Mouse (Mus musculus) left cerebral cortex, adult 2 months (tissue): ENCODE data around the gene Pard3b. TPM values are rescaled to one million over a fixed set of nuclear protein-coding genes. Genes with fewer than 3 reads are reported as not detected.

Source experiments
- DNase-seq, 2 experiments: peaks; one replicate each; pipeline ENCODE4 v3.0.0; 2021 to 2022; ENCODE audit warnings: low spot score in 2 of 2, mixed read lengths in 1 of 2; ENCODE audit errors: extremely low spot score in 1 of 2
- H3K27ac ChIP-seq: fragments of 200-600 bp; 2 replicates; pipeline ENCODE4 v1.8.1; 2022
- H3K4me3 ChIP-seq: fragments of 200-600 bp; 2 replicates; pipeline ENCODE4 v1.8.1; 2022
- CTCF ChIP-seq: fragments of 200-600 bp; IDR thresholded peaks from 2 replicates; pipeline ENCODE4 v1.8.1; 2022; ENCODE audit warnings: antibody characterized with exemption, mild to moderate bottlenecking, moderate library complexity
- intact Hi-C: fragments of 180-260 bp; cut with DNase I; formaldehyde crosslinking; loops from one replicate; pipeline ENCODE4 v1.15.1; 2025
- total RNA-seq, 2 experiments: library from RNA; stranded (reverse); gene quantifications; 2 replicates each; pipeline ENCODE4 v1.2.3; 2021

Gene Pard3b
- total RNA-seq, 2 experiments from 2014 or later: 4.0 to 5.1 TPM

- no peak for TF ChIP-seq CTCF
- intact Hi-C loops: no loop called here
- DNase-seq: no peak
- Histone ChIP-seq H3K27ac (no peak overlapping the region), H3K4me3 (no peak overlapping the region)
Observed at GRCm38 (mm10) chr1:62155970-62156369, 517.3 kb downstream of the Pard3b start.

GRCm38 (mm10) chr1:62159592-62159991, 521.0 kb downstream of the Pard3b start:
- no peak for DNase-seq
- no peak overlapping the region for H3K4me3 ChIP-seq
- intact Hi-C loops: no loop called here
- no peak overlapping the region for H3K27ac ChIP-seq
- TF ChIP-seq CTCF: no peak

- intact Hi-C loops: no loop called here
- Histone ChIP-seq H3K4me3 (no peak overlapping the region), H3K27ac (no peak overlapping the region)
- no peak for TF ChIP-seq CTCF
- no peak for DNase-seq
Observed at GRCm38 (mm10) chr1:62175013-62175640, 536.5 kb downstream of the Pard3b start.

GRCm38 (mm10) chr1:62181638-62182037, 543.0 kb downstream of the Pard3b start:
- intact Hi-C loops: no loop called here
- TF ChIP-seq CTCF: no peak

GRCm38 (mm10) chr1:62182634-62183033, 544.0 kb downstream of the Pard3b start:
- Histone ChIP-seq H3K4me3 (no peak overlapping the region), H3K27ac (no peak overlapping the region)
- no peak for DNase-seq
- TF ChIP-seq CTCF: no peak
- intact Hi-C loops: no loop called here

More at GRCm38 (mm10) chr1:62181638-62182037, 543.0 kb downstream of the Pard3b start:
- no peak overlapping the region for H3K4me3 ChIP-seq
- no peak for DNase-seq
- no peak overlapping the region for H3K27ac ChIP-seq

GRCm38 (mm10) chr1:62190786-62191185, 552.2 kb downstream of the Pard3b start:
- intact Hi-C loops: no loop called here
- H3K27ac ChIP-seq: no peak overlapping the region
- no peak for DNase-seq
- no peak for TF ChIP-seq CTCF
- H3K4me3 ChIP-seq: no peak overlapping the region

- no peak overlapping the region for H3K27ac ChIP-seq
- no peak for TF ChIP-seq CTCF
- no peak for DNase-seq
- intact Hi-C loops: no loop called here
- no peak overlapping the region for H3K4me3 ChIP-seq
Observed at GRCm38 (mm10) chr1:62197515-62197914, 558.9 kb downstream of the Pard3b start.

- Histone ChIP-seq H3K4me3 (no peak overlapping the region), H3K27ac (no peak overlapping the region)
- no peak for TF ChIP-seq CTCF
- intact Hi-C loops: no loop called here
- DNase-seq: no peak
Observed at GRCm38 (mm10) chr1:62200919-62201318, 562.3 kb downstream of the Pard3b start.

GRCm38 (mm10) chr1:62201686-62202257, 563.1 kb downstream of the Pard3b start:
- DNase-seq: no peak
- Histone ChIP-seq H3K27ac (no peak overlapping the region), H3K4me3 (no peak overlapping the region)
- TF ChIP-seq CTCF: no peak
- intact Hi-C loops: no loop called here

- no peak overlapping the region for H3K4me3 ChIP-seq
- TF ChIP-seq CTCF: no peak
- no peak overlapping the region for H3K27ac ChIP-seq
- DNase-seq: no peak
- intact Hi-C loops: loop anchor here (10.0 kb wide), 1 partner anchor 482 kb away; no protein-coding TSS in a partner anchor
Observed at GRCm38 (mm10) chr1:62213285-62213684, 574.7 kb downstream of the Pard3b start.

- intact Hi-C loops: loop anchor here (10.0 kb wide), 1 partner anchor 479 kb away; no protein-coding TSS in a partner anchor
- no peak overlapping the region for H3K4me3 ChIP-seq
- H3K27ac ChIP-seq: no peak overlapping the region
Observed at GRCm38 (mm10) chr1:62215842-62216241, 577.2 kb downstream of the Pard3b start.

GRCm38 (mm10) chr1:62216568-62216967, 577.9 kb downstream of the Pard3b start:
- DNase-seq: peak; percentile 17 to 20
- H3K27ac ChIP-seq: no peak overlapping the region
- H3K4me3 ChIP-seq: no peak overlapping the region
- intact Hi-C loops: loop anchor here (10.0 kb wide), 1 partner anchor 478 kb away; no protein-coding TSS in a partner anchor
- TF ChIP-seq CTCF: no peak

More at GRCm38 (mm10) chr1:62215842-62216241, 577.2 kb downstream of the Pard3b start:
- no peak for DNase-seq
- no peak for TF ChIP-seq CTCF

GRCm38 (mm10) chr1:62229129-62229528, 590.5 kb downstream of the Pard3b start:
- no peak for DNase-seq
- intact Hi-C loops: no loop called here
- Histone ChIP-seq H3K4me3 (no peak overlapping the region), H3K27ac (no peak overlapping the region)
- no peak for TF ChIP-seq CTCF
